Mouse (Mus musculus): ENCODE measurements at regions not wholly inside any gene's neighbourhood (a gene's known extent, or its start where the extent isn't known, plus 50 kb on each side); places are given as distances from the start of the nearest gene placed in this dataset.
A peak's percentile ranks its signal among the peaks of the same experiment; 100 is the strongest.

DNA sequence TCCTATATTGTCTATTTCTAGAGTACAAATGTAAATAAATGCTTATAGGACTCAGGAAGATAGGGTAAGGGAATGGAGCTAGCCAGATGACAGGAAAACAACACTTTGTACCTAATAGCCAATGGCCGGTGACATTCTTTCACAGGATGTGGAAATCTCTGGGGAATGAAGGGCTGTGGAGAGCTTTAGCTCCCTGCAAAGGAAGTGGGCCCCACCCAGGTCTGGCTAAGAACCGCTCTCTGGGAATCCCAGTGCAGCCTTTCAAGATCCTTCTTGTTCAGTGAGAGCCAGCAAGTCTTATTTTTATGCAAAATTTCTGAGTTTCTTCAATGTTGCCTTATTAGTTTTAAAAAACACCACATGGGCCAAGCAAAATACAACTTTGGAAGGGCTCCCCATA is 54.7 kb upstream of the Pappa2 start:
- Histone ChIP-seq H3K9me3 (no peaks in the 10 kb centered on the region), H3K36me3 (no peaks in the 10 kb centered on the region), H3K27ac (no peak overlapping the region), H3K27me3 (replicated peaks) (no peaks in the 10 kb centered on the region), H3K9ac (no peak overlapping the region), H3K4me2 (no peak overlapping the region), H3K4me3 (replicated peaks) (no peak overlapping the region), H3K4me1 (no peaks in the 10 kb centered on the region)
- ATAC-seq (ENCODE audit: insufficient read depth, low FRiP score, low read depth) = no peak
- 58% methylated on average over 2 of the region's 2 CpGs for WGBS

DNA sequence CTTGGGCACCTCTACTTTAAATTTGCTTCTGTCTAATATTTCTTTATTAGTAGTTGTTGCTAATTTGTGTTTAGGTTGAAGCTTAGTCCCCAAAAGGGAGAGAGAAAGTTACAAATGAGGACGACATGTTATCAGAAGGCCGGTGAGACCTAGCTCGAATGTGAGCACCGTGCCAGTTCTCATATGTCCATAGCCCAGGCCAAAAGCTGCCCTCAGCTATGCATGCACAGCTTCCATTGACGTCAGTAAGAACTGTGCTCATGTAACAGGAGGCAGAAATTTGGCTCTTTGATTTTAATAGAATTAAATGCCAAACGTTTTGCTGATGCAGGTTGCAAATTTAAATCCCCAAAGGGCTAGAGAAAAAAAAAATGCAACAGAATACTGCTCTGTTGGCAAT is 56.1 kb upstream of the Pappa2 start:
- Histone ChIP-seq H3K4me3 (replicated peaks) (no peak overlapping the region), H3K27ac (no peak overlapping the region), H3K9me3 (no peaks in the 10 kb centered on the region), H3K4me1 (no peaks in the 10 kb centered on the region), H3K9ac (no peak overlapping the region), H3K36me3 (no peaks in the 10 kb centered on the region), H3K27me3 (replicated peaks) (no peaks in the 10 kb centered on the region), H3K4me2 (no peak overlapping the region)
- no peak for ATAC-seq (ENCODE audit: insufficient read depth, low FRiP score, low read depth)
- 78% methylated on average over 6 of the region's 6 CpGs for WGBS

DNA sequence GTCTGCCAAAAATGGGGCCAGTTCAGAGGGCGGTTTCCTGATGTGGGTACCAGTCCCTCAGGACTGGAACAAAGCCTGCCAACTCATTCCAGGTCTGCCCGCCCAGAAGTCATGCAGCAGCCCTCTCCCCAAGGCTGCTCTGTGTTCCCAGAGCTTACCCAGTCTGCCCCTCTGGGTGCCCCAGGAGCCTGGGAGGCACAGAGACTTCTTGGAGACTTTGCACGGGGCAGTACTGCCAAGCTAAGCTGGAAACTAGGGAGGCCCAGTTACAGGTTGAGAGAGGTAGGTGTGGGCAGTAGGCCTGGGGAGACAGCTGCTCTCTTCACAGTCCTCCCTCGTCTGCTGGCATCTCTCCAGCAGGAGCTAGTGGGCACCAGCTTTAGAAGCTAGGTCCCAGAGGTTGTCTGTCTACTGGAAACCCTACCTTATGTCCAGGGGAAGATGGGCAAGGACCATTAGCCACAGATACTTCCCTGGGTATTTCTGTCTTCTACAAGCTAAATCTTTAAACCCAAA is 65.6 kb upstream of the Pappa2 start:
- Histone ChIP-seq H3K36me3 (no peaks in the 10 kb centered on the region), H3K27ac (no peak overlapping the region), H3K9me3 (no peaks in the 10 kb centered on the region), H3K9ac (no peak overlapping the region), H3K4me2 (no peak overlapping the region), H3K4me1 (no peaks in the 10 kb centered on the region), H3K4me3 (replicated peaks) (no peak overlapping the region), H3K27me3 (replicated peaks) (no peaks in the 10 kb centered on the region)
- 0 out of 2 replicates have a peak, but pooled peaks have one; percentile 27 for ATAC-seq (ENCODE audit: insufficient read depth, low FRiP score, low read depth)
- WGBS = 63% methylated on average over 4 of the region's 4 CpGs

DNA sequence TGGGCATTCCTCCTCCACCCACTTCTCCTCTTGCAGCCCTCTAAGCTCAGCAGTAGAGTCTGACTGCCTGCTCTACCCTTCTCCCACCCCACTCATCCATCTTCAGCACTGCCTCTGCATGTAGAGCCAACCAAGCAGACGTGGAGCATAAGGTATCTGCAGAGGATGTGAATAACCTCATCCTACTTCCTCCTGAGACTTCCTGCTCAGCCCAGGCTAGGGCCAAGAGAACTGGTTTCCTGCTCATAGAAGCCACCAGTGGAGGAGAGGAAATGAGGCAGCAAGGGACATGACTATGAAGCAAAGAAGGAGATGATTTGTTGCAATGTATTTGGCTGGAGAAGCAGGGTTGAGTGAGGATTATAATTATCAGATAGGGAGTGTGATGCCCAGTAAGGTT is 84.7 kb upstream of the Pappa2 start:
- WGBS = 20% methylated on average over 1 of the region's 1 CpGs

DNA sequence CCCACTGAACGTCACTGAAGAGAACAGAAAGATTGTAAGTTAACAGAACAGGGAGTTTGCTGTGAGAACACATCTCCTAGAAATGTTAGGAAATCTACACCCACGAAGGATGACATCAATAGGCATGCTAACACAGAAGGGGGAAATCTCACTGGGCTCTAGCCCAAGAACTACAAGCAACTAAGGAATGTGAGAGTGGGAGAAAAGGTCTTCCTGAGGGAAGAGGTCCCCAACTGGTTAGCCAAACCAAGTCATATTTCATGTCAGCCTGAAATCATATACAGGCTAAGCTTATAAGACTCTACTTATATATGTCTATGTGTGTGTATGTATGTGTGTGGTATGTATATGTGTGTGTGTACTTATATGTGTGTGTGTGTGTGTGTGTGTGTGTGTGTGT is 118.9 kb upstream of the Pappa2 start:
- Histone ChIP-seq H3K27me3 (replicated peaks) (no peaks in the 10 kb centered on the region), H3K36me3 (no peaks in the 10 kb centered on the region), H3K9ac (no peak overlapping the region), H3K9me3 (no peaks in the 10 kb centered on the region), H3K4me1 (no peaks in the 10 kb centered on the region), H3K27ac (no peak overlapping the region), H3K4me2 (no peak overlapping the region), H3K4me3 (replicated peaks) (no peak overlapping the region)
- no peak for ATAC-seq (ENCODE audit: insufficient read depth, low FRiP score, low read depth)
- WGBS = 57% methylated on average over 2 of the region's 2 CpGs

More for the DNA sequence above, 84.7 kb upstream of the Pappa2 start:
- no peak for ATAC-seq (ENCODE audit: insufficient read depth, low FRiP score, low read depth)
- H3K4me3 ChIP-seq (replicated peaks) = no peak overlapping the region
- no peak overlapping the region for H3K4me2 ChIP-seq
- H3K4me1 ChIP-seq = no peaks in the 10 kb centered on the region
- no peaks in the 10 kb centered on the region for H3K9me3 ChIP-seq
- H3K27ac ChIP-seq = no peak overlapping the region
- H3K9ac ChIP-seq = no peak overlapping the region
- H3K36me3 ChIP-seq = no peaks in the 10 kb centered on the region
- H3K27me3 ChIP-seq (replicated peaks) = no peaks in the 10 kb centered on the region

DNA sequence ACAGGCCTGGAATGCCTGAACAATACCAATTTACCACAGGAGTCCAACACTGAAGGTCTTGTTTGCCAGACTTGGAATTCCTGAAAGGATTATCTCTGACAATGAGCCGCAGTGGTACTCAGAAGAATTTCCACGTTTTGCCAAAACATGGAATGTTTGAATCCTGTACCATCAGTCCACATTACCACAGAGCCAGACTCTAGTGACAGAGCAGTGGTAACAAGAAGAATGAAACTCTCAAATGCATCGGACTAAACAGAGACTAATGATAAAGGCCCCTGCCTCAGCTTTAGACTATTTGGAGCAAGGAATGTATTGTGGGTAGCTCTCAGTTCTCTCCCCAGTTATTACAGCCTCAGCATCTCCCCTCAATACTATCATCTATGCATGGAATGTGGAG is 109.9 kb upstream of the Cop1 start:
- Histone ChIP-seq H3K4me2 (no peak overlapping the region), H3K4me1 (no peaks in the 10 kb centered on the region), H3K9me3 (no peaks in the 10 kb centered on the region), H3K36me3 (no peaks in the 10 kb centered on the region), H3K9ac (no peak overlapping the region), H3K4me3 (replicated peaks) (no peak overlapping the region), H3K27ac (no peak overlapping the region), H3K27me3 (replicated peaks) (no peaks in the 10 kb centered on the region)
- ATAC-seq (ENCODE audit: insufficient read depth, low FRiP score, low read depth) = no peak
- WGBS = 75% methylated on average over 3 of the region's 3 CpGs

DNA sequence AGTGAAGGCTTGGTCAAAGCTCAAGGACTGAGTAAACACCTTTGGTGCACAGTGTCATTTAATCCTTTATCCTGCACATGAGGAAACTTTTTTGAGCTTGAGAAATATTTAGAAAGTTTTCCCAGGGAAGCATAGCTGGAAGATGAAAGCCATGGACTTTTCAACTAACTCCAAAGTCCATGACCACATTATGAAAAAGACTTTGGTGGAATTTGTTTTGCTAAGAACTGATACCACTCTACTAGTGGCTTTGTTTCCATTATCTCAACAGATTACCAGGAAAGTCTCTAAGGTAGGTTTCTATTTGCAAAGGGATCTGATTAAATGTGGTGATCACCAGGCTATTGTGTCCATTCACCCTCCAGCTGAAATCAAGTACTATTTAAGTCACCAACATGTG is 107.2 kb upstream of the Cop1 start:
- Histone ChIP-seq H3K9me3 (no peaks in the 10 kb centered on the region), H3K4me1 (no peaks in the 10 kb centered on the region), H3K9ac (no peak overlapping the region), H3K27ac (no peak overlapping the region), H3K27me3 (replicated peaks) (no peaks in the 10 kb centered on the region), H3K36me3 (no peaks in the 10 kb centered on the region), H3K4me3 (replicated peaks) (no peak overlapping the region), H3K4me2 (no peak overlapping the region)
- ATAC-seq (ENCODE audit: insufficient read depth, low FRiP score, low read depth) = peak; percentile 53

DNA sequence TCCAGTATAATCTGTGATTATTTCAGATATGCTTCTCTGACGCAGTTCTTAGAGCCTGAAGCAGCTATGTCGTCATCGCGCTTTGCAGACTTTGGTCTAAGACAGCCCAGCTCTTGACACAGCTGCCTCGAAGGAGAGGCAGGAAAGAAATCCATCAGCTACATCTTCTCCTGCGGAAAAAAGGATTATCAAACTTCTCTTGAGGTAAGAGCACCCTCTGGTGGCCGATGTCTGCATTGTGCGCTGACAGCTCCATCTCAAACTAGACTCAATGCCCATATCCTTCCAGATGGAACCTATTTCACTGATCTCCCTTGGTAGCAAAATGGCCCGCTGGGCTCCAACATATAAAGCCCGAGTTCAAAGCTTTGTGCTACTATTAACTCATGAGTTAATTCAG is 96.8 kb upstream of the Cop1 start:
- ATAC-seq (ENCODE audit: insufficient read depth, low FRiP score, low read depth) = no peak
- H3K9ac ChIP-seq = no peak overlapping the region
- no peaks in the 10 kb centered on the region for H3K27me3 ChIP-seq (replicated peaks)
- no peak overlapping the region for H3K27ac ChIP-seq
- no peaks in the 10 kb centered on the region for H3K4me1 ChIP-seq
- H3K4me3 ChIP-seq (replicated peaks) = no peak overlapping the region; the same call in 1 of the 2 replicates
- H3K4me2 ChIP-seq = 0 out of 2 replicates have a peak overlapping the region, but pooled peaks have one; percentile 11
- WGBS = 13% methylated on average over 10 of the region's 10 CpGs
- no peaks in the 10 kb centered on the region for H3K36me3 ChIP-seq
- no peaks in the 10 kb centered on the region for H3K9me3 ChIP-seq

DNA sequence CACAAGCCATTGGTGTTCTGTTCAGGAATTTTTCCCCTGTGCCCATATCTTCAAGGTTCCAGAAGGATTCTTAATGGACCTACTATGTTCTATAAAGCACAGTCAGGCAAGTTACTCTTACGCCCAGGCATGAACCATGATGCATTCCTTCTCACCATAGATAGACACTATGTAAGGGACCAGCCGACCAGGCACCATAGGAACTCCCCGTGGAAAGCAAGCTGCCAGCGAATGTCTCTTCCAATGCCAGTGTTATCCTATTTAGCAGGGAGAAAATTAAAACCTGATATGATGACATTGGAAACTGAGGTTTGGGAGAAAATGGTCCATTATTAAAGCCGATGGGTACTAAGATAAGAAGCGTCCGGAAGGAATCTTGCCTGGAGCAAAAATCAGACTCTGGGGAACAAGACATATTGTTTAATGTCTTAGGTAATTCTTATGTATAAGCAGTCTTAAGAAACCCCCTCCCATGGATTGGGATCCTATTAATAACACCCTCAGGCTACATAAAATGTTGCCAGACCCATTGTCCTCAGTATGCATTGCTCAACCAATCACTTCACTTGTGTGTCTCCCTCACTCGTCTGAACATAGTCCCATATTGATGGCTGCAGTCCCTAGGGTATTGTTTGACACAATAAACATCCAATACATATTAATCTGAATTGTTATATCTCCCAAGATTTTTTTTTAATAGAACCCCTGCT is 84.2 kb upstream of the Cop1 start:
- Histone ChIP-seq H3K27me3 (replicated peaks) (no peaks in the 10 kb centered on the region), H3K4me2 (no peak overlapping the region), H3K27ac (no peak overlapping the region), H3K9me3 (no peaks in the 10 kb centered on the region), H3K4me3 (replicated peaks) (no peak overlapping the region), H3K4me1 (no peaks in the 10 kb centered on the region), H3K9ac (no peak overlapping the region), H3K36me3 (no peaks in the 10 kb centered on the region)
- 84% methylated on average over 8 of the region's 8 CpGs for WGBS
- ATAC-seq (ENCODE audit: insufficient read depth, low FRiP score, low read depth) = no peak

DNA sequence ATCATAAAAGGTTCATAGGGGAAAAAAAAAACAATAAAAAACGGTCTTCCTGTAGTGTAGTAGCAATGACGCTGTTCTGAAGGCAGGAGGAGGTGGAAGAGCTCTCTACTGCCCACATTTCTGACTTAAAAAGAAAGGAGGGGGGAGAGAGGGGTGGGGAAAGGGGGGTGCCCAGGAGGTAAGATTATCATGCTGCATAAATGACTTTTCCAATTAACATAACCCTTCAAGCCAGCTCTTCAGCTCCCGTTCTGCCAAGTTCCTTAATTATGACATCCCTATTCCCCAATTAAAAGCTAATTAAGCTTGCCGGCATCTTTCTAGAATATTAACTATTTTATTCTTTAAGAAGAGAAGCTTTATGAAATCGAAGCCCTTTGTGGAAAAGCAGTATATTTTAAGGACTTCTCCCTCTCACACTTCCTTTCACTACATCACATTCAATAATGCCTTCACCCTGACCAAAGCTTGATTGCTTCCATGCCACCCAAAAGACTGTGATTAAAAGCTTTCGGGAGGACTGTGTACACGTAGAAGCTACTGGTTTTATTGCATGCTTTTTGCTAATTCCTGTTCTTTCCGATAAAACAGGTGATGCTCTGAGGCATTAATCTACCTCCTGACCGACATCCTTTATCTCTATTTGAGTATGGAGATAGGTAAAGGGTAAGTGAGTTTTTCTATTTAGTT is 83.5 kb upstream of the Cop1 start:
- H3K27ac ChIP-seq = no peak overlapping the region
- ATAC-seq (ENCODE audit: insufficient read depth, low FRiP score, low read depth) = no peak
- H3K36me3 ChIP-seq = no peaks in the 10 kb centered on the region
- no peaks in the 10 kb centered on the region for H3K4me1 ChIP-seq
- no peaks in the 10 kb centered on the region for H3K27me3 ChIP-seq (replicated peaks)
- H3K9me3 ChIP-seq = no peaks in the 10 kb centered on the region
- no peak overlapping the region for H3K4me2 ChIP-seq
- 78% methylated on average over 9 of the region's 9 CpGs for WGBS
- H3K4me3 ChIP-seq (replicated peaks) = no peak overlapping the region
- no peak overlapping the region for H3K9ac ChIP-seq

DNA sequence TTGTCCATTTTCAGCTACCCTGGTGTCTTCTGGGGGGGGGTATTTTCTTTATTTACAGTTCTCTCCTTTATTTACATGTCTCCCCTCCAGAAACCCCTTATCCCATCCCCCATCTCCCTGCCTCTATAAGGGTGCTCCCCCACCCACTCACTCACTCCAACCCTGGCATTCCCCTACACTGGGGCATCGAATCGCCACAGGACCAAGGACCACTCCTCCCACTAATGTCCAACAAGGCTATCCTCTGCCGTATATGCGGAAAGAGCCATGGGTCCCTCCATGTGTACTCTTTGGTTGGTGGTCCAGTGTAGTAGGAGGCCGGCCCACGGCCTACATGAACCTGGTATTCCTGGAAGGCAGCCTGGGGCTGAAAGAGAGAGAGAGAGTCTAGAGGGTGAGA is 82.9 kb upstream of the Cop1 start:
- no peak overlapping the region for H3K27ac ChIP-seq
- no peaks in the 10 kb centered on the region for H3K4me1 ChIP-seq
- no peaks in the 10 kb centered on the region for H3K9me3 ChIP-seq
- ATAC-seq (ENCODE audit: insufficient read depth, low FRiP score, low read depth) = no peak
- H3K4me2 ChIP-seq = no peak overlapping the region
- no peaks in the 10 kb centered on the region for H3K36me3 ChIP-seq
- no peaks in the 10 kb centered on the region for H3K27me3 ChIP-seq (replicated peaks)
- no peak overlapping the region for H3K9ac ChIP-seq
- 83% methylated on average over 6 of the region's 6 CpGs for WGBS
- no peak overlapping the region for H3K4me3 ChIP-seq (replicated peaks)

DNA sequence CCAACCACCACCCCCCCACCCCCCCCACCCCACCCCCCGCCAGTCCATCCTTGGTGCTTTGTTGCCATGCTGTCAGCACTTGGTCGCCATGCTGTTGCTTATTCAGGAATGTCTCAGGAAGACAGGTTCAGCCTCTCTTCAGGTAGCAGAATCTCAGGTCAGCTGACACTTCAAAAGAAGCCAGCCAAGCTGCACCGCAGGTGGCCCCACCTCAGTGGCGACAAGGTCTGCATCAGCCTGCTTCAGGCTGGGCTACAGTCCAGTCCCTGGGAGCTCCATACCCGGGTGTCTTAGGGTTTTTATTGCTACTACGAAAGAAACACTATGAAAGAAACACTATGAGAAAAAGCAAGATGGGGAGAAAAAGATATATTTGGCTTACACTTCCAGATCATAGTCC is 82.4 kb upstream of the Cop1 start:
- Histone ChIP-seq H3K27ac (no peak overlapping the region), H3K4me3 (replicated peaks) (no peak overlapping the region), H3K36me3 (no peaks in the 10 kb centered on the region), H3K27me3 (replicated peaks) (no peaks in the 10 kb centered on the region), H3K9me3 (no peaks in the 10 kb centered on the region), H3K9ac (no peak overlapping the region), H3K4me2 (no peak overlapping the region), H3K4me1 (no peaks in the 10 kb centered on the region)
- no peak for ATAC-seq (ENCODE audit: insufficient read depth, low FRiP score, low read depth)
- 38% methylated on average over 6 of the region's 6 CpGs for WGBS

Data from stomach, embryonic 15.5 days (tissue).